Mouse (Mus musculus): ENCODE data around the gene Trim16.

GRCm38 (mm10) chr11:62816591-62816990 is 3.4 kb upstream of the Trim16 start:
- no peak for TF ChIP-seq CTCF (IDR thresholded peaks at IDR 0.05; ENCODE audit: borderline replicate concordance, extremely low read depth, insufficient read depth, insufficient read length)
- TF ChIP-seq POLR2A (IDR thresholded peaks at IDR 0.05; ENCODE audit: borderline replicate concordance, extremely low read depth, insufficient read depth, insufficient read length, poor library complexity, severe bottlenecking), result no peak

All from brain, embryonic 14.5 days (tissue).